Mouse (Mus musculus): ENCODE data around the gene Pfkl. TPM values are rescaled to one million over a fixed set of nuclear protein-coding genes. Genes with fewer than 3 reads are reported as not detected.
"Not testable (repeated sequence)": the region's sequence is repeated elsewhere in the genome, so short reads cannot be mapped to it uniquely, and the experiment has no call there.

Pfkl gene
- polyA plus RNA-seq, 1 experiment from 2014 or later = 90.8 TPM

DNA sequence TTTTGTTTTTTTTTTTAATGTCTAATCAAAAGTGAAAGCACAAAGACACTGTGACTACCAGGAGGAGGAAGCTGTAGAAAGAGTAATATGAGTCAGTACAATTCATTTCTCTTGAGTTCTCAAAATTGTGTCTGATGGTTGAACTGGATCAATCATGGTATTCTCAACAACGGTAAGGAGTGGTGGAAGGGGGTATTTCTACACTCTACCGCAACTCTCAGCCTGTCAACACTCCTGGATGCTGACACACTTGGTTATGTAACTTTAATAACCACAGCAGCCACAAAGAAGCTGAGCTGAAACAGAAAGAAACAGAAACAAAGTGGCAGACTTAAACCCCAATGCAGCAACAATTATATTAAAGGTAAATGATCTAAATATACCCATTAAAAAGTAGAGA, 47.2 kb downstream of the Pfkl start:
- H3K9ac ChIP-seq = no peak overlapping the region
- 89% methylated on average over 2 of the region's 2 CpGs for WGBS

DNA sequence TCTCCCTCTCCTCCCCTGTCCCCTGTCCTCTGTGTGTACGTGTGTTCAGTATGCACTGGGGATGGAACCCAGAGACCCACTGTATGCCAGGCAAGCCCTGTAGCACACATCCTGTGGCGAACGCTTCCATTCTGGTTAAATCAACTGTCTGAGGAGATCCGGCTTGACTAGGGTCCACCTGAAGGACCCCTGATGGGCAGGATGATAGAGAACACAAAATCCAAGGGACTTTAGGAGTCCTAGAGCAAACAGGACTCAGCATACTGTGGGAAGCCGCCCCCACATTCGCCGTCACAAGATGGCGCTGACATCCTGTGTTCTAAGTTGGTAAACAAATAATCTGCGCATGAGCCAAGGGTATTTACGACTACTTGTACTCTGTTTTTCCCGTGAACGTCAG, 59.4 kb downstream of the Pfkl start:
- 90% methylated on average over 9 of the region's 12 CpGs for WGBS
- H3K4me2 ChIP-seq; ATAC-seq (ENCODE audit: low read depth); H3K27me3 ChIP-seq; H3K9ac ChIP-seq; H3K9me3 ChIP-seq; H3K36me3 ChIP-seq; H3K4me1 ChIP-seq (replicated peaks); H3K4me3 ChIP-seq; H3K27ac ChIP-seq (replicated peaks): not testable (repeated sequence)

More for the DNA sequence above, 47.2 kb downstream of the Pfkl start:
- H3K36me3 ChIP-seq = no peaks in the 10 kb centered on the region
- H3K27me3 ChIP-seq = peaks cover 5% of the 10 kb centered on the region
- no peak for ATAC-seq (ENCODE audit: low read depth)
- H3K4me1 ChIP-seq (replicated peaks) = no peaks in the 10 kb centered on the region
- no peak overlapping the region for H3K4me2 ChIP-seq
- no peak overlapping the region for H3K27ac ChIP-seq (replicated peaks)
- H3K9me3 ChIP-seq = no peaks in the 10 kb centered on the region
- H3K4me3 ChIP-seq = no peak overlapping the region

DNA sequence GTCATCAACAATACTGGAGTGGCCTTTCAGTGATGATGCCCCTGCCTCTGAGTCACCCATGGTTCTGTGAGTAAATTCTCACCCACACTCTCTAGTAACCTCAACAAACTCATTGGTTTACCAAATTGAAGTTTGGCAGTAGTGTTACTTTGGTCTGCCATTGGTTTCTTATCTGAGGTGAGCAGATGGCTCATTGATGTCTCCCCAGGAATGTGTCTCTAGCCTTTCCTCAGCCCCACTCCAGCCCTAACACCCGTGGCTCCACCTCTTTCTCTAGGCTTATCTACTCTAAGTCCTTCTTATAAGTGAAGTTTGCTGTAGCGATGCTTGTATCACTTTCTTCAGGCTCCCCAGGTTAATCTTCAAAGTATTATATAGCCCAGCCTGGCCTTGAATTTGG, 70.2 kb downstream of the Pfkl start:
- Histone ChIP-seq H3K4me2 (no peak overlapping the region), H3K4me3 (no peak overlapping the region), H3K4me1 (replicated peaks) (no peaks in the 10 kb centered on the region), H3K27me3 (no peaks in the 10 kb centered on the region), H3K9me3 (no peaks in the 10 kb centered on the region), H3K27ac (replicated peaks) (no peak overlapping the region), H3K9ac (no peak overlapping the region), H3K36me3 (no peaks in the 10 kb centered on the region)
- 78% methylated on average over 2 of the region's 2 CpGs for WGBS
- no peak for ATAC-seq (ENCODE audit: low read depth)

Other genes starting within 250 kb of the Pfkl start
- not detected in 2 replicates for gene Gm3238, start 238.8 kb downstream of the Pfkl start, polyA plus RNA-seq (2015; fragmentation: Nextera tagmentation; extraction: Ambion mirVana)
- gene Gm7138, start 233.1 kb downstream of the Pfkl start, polyA plus RNA-seq (2015; fragmentation: Nextera tagmentation; extraction: Ambion mirVana) = not detected in 2 replicates
- not detected in 2 replicates for gene Gm3250, start 227.5 kb downstream of the Pfkl start, polyA plus RNA-seq (2015; fragmentation: Nextera tagmentation; extraction: Ambion mirVana)
- gene Gm7137, start 221.9 kb downstream of the Pfkl start, polyA plus RNA-seq (2015; fragmentation: Nextera tagmentation; extraction: Ambion mirVana) = not detected in 2 replicates
- gene Gm9639, start 215.0 kb downstream of the Pfkl start, polyA plus RNA-seq (2015; fragmentation: Nextera tagmentation; extraction: Ambion mirVana) = not detected in 2 replicates
- gene Gm19668, start 210.9 kb downstream of the Pfkl start, polyA plus RNA-seq (2015; fragmentation: Nextera tagmentation; extraction: Ambion mirVana) = not detected in 2 replicates
- gene Gm9507, start 198.2 kb downstream of the Pfkl start, polyA plus RNA-seq (2015; fragmentation: Nextera tagmentation; extraction: Ambion mirVana) = not detected in 2 replicates
- gene Gm2696, start 195.4 kb downstream of the Pfkl start, polyA plus RNA-seq (2015; fragmentation: Nextera tagmentation; extraction: Ambion mirVana) = not detected in 2 replicates
- not detected in 2 replicates for gene Krtap10-4, start 183.0 kb downstream of the Pfkl start, polyA plus RNA-seq (2015; fragmentation: Nextera tagmentation; extraction: Ambion mirVana)
- gene Krtap10-10, start 174.1 kb downstream of the Pfkl start, polyA plus RNA-seq (2015; fragmentation: Nextera tagmentation; extraction: Ambion mirVana) = not detected in 2 replicates
- gene Gm36176, start 163.3 kb downstream of the Pfkl start, polyA plus RNA-seq (2015; fragmentation: Nextera tagmentation; extraction: Ambion mirVana) = not detected in 2 replicates
- not detected in 2 replicates for gene Gm10318, start 157.2 kb downstream of the Pfkl start, polyA plus RNA-seq (2015; fragmentation: Nextera tagmentation; extraction: Ambion mirVana)
- gene Gm3285, start 148.1 kb downstream of the Pfkl start, polyA plus RNA-seq (2015; fragmentation: Nextera tagmentation; extraction: Ambion mirVana) = not detected in 2 replicates
- gene Lrrc3, start 107.5 kb downstream of the Pfkl start, polyA plus RNA-seq (2015; fragmentation: Nextera tagmentation; extraction: Ambion mirVana) = 11.5 and 12.1 TPM in 2 replicates
- gene Trpm2, start 39.5 kb downstream of the Pfkl start, polyA plus RNA-seq (2015; fragmentation: Nextera tagmentation; extraction: Ambion mirVana) = 4.1 and 4.9 TPM in 2 replicates
- gene 1810043G02Rik, start 31.6 kb downstream of the Pfkl start, polyA plus RNA-seq (2015; fragmentation: Nextera tagmentation; extraction: Ambion mirVana) = 36.8 and 37.4 TPM in 2 replicates
- not detected in 2 replicates for gene Dnmt3l, start 31.9 kb upstream of the Pfkl start, polyA plus RNA-seq (2015; fragmentation: Nextera tagmentation; extraction: Ambion mirVana)
- 0.10 and 0.18 TPM in 2 replicates for gene Aire, start 33.5 kb upstream of the Pfkl start, polyA plus RNA-seq (2015; fragmentation: Nextera tagmentation; extraction: Ambion mirVana)
- 0.75 and 0.77 TPM in 2 replicates for gene Icosl, start 59.2 kb upstream of the Pfkl start, polyA plus RNA-seq (2015; fragmentation: Nextera tagmentation; extraction: Ambion mirVana)
- 20.8 and 22.5 TPM in 2 replicates for gene D10Jhu81e, start 159.7 kb upstream of the Pfkl start, polyA plus RNA-seq (2015; fragmentation: Nextera tagmentation; extraction: Ambion mirVana)
- 15.2 and 15.8 TPM in 2 replicates for gene Pwp2, start 175.1 kb upstream of the Pfkl start, polyA plus RNA-seq (2015; fragmentation: Nextera tagmentation; extraction: Ambion mirVana)
- gene Trappc10, start 234.6 kb upstream of the Pfkl start, polyA plus RNA-seq (2015; fragmentation: Nextera tagmentation; extraction: Ambion mirVana) = 21.1 and 26.0 TPM in 2 replicates